Mouse (Mus musculus): Measurements from ENCODE around the gene Zfyve21.

DNA sequence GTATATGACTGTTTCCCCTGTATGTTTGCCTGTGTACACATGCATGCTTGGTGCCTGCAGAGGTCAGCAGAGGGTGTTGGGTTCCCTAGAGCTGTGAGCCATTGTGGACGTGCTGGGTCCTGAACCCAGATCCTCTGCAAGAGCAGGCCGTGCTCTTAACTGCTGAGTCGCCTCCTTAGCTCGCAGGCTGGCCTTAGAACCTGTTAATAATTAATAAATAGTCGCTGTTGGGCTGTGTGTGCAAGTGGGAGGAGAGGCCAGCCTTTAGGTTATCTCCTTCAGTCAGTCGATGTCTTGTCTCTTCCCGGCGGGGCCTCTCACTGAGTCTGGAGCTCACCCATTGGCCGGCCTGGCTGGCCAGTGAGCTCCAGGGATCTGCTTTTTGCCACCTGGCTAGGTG, 3.0 kb downstream of the Zfyve21 start:
- no peak for TF ChIP-seq POLR2A (IDR thresholded peaks at IDR 0.05; ENCODE audit: insufficient read length, low read depth)
- no peak for TF ChIP-seq MAX (IDR thresholded peaks at IDR 0.05; ENCODE audit: low read depth)
- TF ChIP-seq USF1 (IDR thresholded peaks at IDR 0.05; ENCODE audit: low read depth), result no peak
- TF ChIP-seq MYOG (IDR thresholded peaks at IDR 0.05; ENCODE audit: control insufficient read depth in 1 of 3, insufficient read depth in 1 of 3, insufficient read length in 2 of 3, low read depth in 2 of 3), result no peak
- no peak for TF ChIP-seq REST (IDR thresholded peaks at IDR 0.05; ENCODE audit: insufficient read depth, insufficient read length)
- TF ChIP-seq POLR2AphosphoS2 (IDR thresholded peaks at IDR 0.05; ENCODE audit: insufficient read length, low read depth), result no peak
- no peak for TF ChIP-seq TCF3 (IDR thresholded peaks at IDR 0.05; ENCODE audit: insufficient read length, low read depth)
- TF ChIP-seq MYOD1 (IDR thresholded peaks at IDR 0.05; ENCODE audit: control insufficient read depth in 1 of 3, insufficient read length in 2 of 3, low read depth in 2 of 3), result no peak
- no peak for TF ChIP-seq CEBPB (IDR thresholded peaks at IDR 0.05; ENCODE audit: insufficient read depth, poor library complexity, severe bottlenecking)
